Mouse (Mus musculus) liver, adult 2 months (tissue): ENCODE measurements around the gene Fam240a.

Experiments used
- CTCF ChIP-seq: fragments of 200-500 bp; IDR thresholded peaks from 2 replicates; pipeline ENCODE4 v1.5.1; 2011; ENCODE audit warnings: low read depth, low read length, control low read depth
- POLR2A ChIP-seq: fragments of 200-500 bp; IDR thresholded peaks from 2 replicates; pipeline ENCODE4 v1.6.1; 2011; ENCODE audit warnings: low read length, control low read depth; ENCODE audit not compliant: insufficient read depth; ENCODE audit errors: extremely low read depth

DNA sequence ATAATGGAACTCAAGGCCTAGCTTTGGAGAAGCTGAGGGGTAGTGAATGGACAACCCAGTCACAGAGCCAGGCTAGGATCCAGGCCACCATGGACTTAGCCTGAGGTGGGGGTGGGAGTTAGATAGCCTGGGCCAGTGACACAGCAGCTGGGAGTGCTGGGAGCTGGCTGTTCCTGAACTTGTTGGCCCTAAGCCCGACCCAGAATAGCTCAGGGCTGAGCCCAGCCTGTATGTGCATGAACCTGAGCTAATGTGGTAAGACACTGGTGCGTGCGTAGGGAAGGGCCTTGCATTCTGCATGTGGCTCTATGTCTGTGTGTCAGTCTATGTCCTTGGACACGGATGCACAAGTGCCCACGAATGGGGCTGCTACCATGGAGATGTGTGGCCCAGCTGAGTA, 38.8 kb downstream of the Fam240a start:
- TF ChIP-seq CTCF (no peak), POLR2A (no peak)
